Mouse (Mus musculus) kidney, postnatal 0 days (tissue): Measurements from ENCODE around the gene Fitm1. TPM values are rescaled to one million over a fixed set of nuclear protein-coding genes. Genes with fewer than 3 reads are reported as not detected.

Experiments
- ATAC-seq: fragments of 200-750 bp; cut with Nextera tagmentation; replicated peaks from 2 replicates; pipeline ENCODE4 v1.8.0; 2017; ENCODE audit warnings: low read depth, moderate number of reproducible peaks, moderate TSS enrichment, moderate library complexity; ENCODE audit not compliant: low FRiP score
- DNase-seq: peaks from one replicate; pipeline ENCODE4 v3.0.0-alpha.2; 2016; ENCODE audit warnings: low spot score
- H3K27ac ChIP-seq: fragments of 300-500 bp; sonication (generic); 2 replicates; pipeline ENCODE4 v1.5.1; 2014; ENCODE audit warnings: mild to moderate bottlenecking
- H3K27me3 ChIP-seq: fragments of 300-500 bp; sonication (generic); 2 replicates; pipeline ENCODE4 v1.6.1; 2014; ENCODE audit warnings: low read length, mixed read lengths; ENCODE audit not compliant: insufficient read depth
- H3K36me3 ChIP-seq: fragments of 300-500 bp; sonication (generic); 2 replicates; pipeline ENCODE4 v1.6.1; 2014; ENCODE audit warnings: low read length, mixed read lengths; ENCODE audit not compliant: insufficient read depth
- H3K4me1 ChIP-seq: fragments of 300-500 bp; sonication (generic); replicated peaks from 2 replicates; pipeline ENCODE4 v1.6.1; 2014; ENCODE audit warnings: antibody characterized with exemption, low read length, mixed read lengths; ENCODE audit not compliant: insufficient read depth
- H3K4me2 ChIP-seq: fragments of 300-500 bp; sonication (generic); 2 replicates; pipeline ENCODE4 v1.6.1; 2014; ENCODE audit warnings: mild to moderate bottlenecking, low read length, moderate library complexity, mixed read lengths
- H3K4me3 ChIP-seq: fragments of 300-500 bp; sonication (generic); replicated peaks from 2 replicates; pipeline ENCODE4 v1.5.1; 2014; ENCODE audit warnings: low read depth, low read length
- H3K9ac ChIP-seq: fragments of 300-500 bp; sonication (generic); 2 replicates; pipeline ENCODE4 v1.6.1; 2014; ENCODE audit warnings: low read depth, low read length
- H3K9me3 ChIP-seq: fragments of 300-500 bp; sonication (generic); replicated peaks from 2 replicates; pipeline ENCODE4 v1.6.1; 2016; ENCODE audit warnings: low read length, inconsistent platforms, mixed read lengths
- CTCF ChIP-seq: IDR thresholded peaks from 2 replicates; pipeline ENCODE4 v1.5.1; 2016; ENCODE audit warnings: antibody characterized with exemption, low read depth, mild to moderate bottlenecking, moderate library complexity
- WGBS: fragments of 180-500 bp; shearing (Covaris S2); extraction: QIAGEN DNeasy Blood & Tissue Kit; methylation state at CpG from one replicate; pipeline ENCODE4 v1.1.7; 2014; 5-methylcytosine and 5-hydroxymethylcytosine counted together
- polyA plus RNA-seq: library from polyadenylated mRNA; unstranded; fragments of >200 nt; fragmentation: Nextera tagmentation; extraction: Ambion mirVana; gene quantifications from 2 replicates; pipeline ENCODE4 v1.2.1, GENCODE M21; 2015

The Fitm1 gene
- polyA plus RNA-seq, 1 experiment from 2014 or later = 13.3 TPM

GRCm38 (mm10) chr14:55584303-55584701 is 8.9 kb downstream of the Fitm1 start:
- Histone ChIP-seq H3K27ac (no peak overlapping the region), H3K4me2 (peak overlapping the region; percentile 91), H3K27me3 (no peaks in the 10 kb centered on the region), H3K4me1 (no peaks in the 10 kb centered on the region), H3K4me3 (peak overlapping the region; percentile 47), H3K36me3 (peaks cover 18% of the 10 kb centered on the region), H3K9me3 (no peaks in the 10 kb centered on the region), H3K9ac (peak overlapping the region; percentile 61; the same call in 1 of the 2 replicates)
- TF ChIP-seq CTCF = no peak
- ATAC-seq = no peak
- 47% methylated on average over 5 of the region's 5 CpGs for WGBS
- DNase-seq = no peak

GRCm38 (mm10) chr14:55584702-55585565 is 9.5 kb downstream of the Fitm1 start, which contains the start of gene Emc9:
Emc9 (minus strand) TSS chr14:55585302.
- TF ChIP-seq CTCF = no peak
- Histone ChIP-seq H3K4me3 (peak within 1 kb of the TSS; percentile 47), H3K4me2 (peak within 1 kb of the TSS; percentile 91), H3K4me1 (no peaks in the 10 kb centered on the region), H3K27ac (no peak within 1 kb of the TSS), H3K9me3 (no peaks in the 10 kb centered on the region), H3K9ac (peak within 1 kb of the TSS; percentile 61), H3K27me3 (no peaks in the 10 kb centered on the region), H3K36me3 (peaks cover 17% of the 10 kb centered on the region)
- ATAC-seq (peak; percentile 68; the same call in 1 of the 2 replicates), DNase-seq (peak; percentile 60)
- WGBS = 6% methylated on average over 43 of the region's 43 CpGs

- H3K4me3 ChIP-seq = no peak overlapping the region
- no peak overlapping the region for H3K9ac ChIP-seq
- ATAC-seq (no peak), DNase-seq (no peak)
- no peaks in the 10 kb centered on the region for H3K27me3 ChIP-seq
- 64% methylated on average over 6 of the region's 6 CpGs for whole genome bisulfite sequencing
- H3K36me3 ChIP-seq = peaks cover 10% of the 10 kb centered on the region; the same call in 1 of the 2 replicates
- H3K4me2 ChIP-seq = peak overlapping the region; percentile 91; the same call in 1 of the 2 replicates
- TF ChIP-seq CTCF = no peak
- H3K9me3 ChIP-seq = no peaks in the 10 kb centered on the region
- H3K27ac ChIP-seq = no peak overlapping the region
- no peaks in the 10 kb centered on the region for H3K4me1 ChIP-seq
Measured at GRCm38 (mm10) chr14:55585566-55585960, 10.1 kb downstream of the Fitm1 start.

GRCm38 (mm10) chr14:55586149-55586548 is 10.7 kb downstream of the Fitm1 start:
- 90% methylated on average over 2 of the region's 2 CpGs for WGBS
- Histone ChIP-seq H3K9ac (no peak overlapping the region), H3K27ac (no peak overlapping the region), H3K4me1 (no peaks in the 10 kb centered on the region), H3K36me3 (peaks cover 7% of the 10 kb centered on the region; the same call in 1 of the 2 replicates), H3K9me3 (no peaks in the 10 kb centered on the region), H3K27me3 (no peaks in the 10 kb centered on the region), H3K4me2 (no peak overlapping the region), H3K4me3 (no peak overlapping the region)
- TF ChIP-seq CTCF = no peak
- DNase-seq (no peak), ATAC-seq (no peak)

- no peak overlapping the region for H3K27ac ChIP-seq
Measured at GRCm38 (mm10) chr14:55589271-55589670, 13.9 kb downstream of the Fitm1 start.

GRCm38 (mm10) chr14:55589771-55590448 is 14.5 kb downstream of the Fitm1 start:
- H3K36me3 ChIP-seq = peaks cover 14% of the 10 kb centered on the region
- no peaks in the 10 kb centered on the region for H3K9me3 ChIP-seq
- TF ChIP-seq CTCF = no peak
- H3K9ac ChIP-seq = peak overlapping the region; percentile 92
- ATAC-seq = no peak
- peak overlapping the region; percentile 94 for H3K4me3 ChIP-seq
- DNase-seq = no peak
- H3K27ac ChIP-seq = peak overlapping the region; percentile 99
- H3K27me3 ChIP-seq = no peaks in the 10 kb centered on the region
- WGBS = 77% methylated on average over 11 of the region's 11 CpGs
- H3K4me1 ChIP-seq = peaks cover 15% of the 10 kb centered on the region; the same call in 1 of the 2 replicates
- peak overlapping the region; percentile 96 for H3K4me2 ChIP-seq

More at GRCm38 (mm10) chr14:55589271-55589670, 13.9 kb downstream of the Fitm1 start:
- Histone ChIP-seq H3K4me2 (no peak overlapping the region), H3K4me1 (peaks cover 15% of the 10 kb centered on the region; the same call in 1 of the 2 replicates), H3K9me3 (no peaks in the 10 kb centered on the region), H3K27me3 (no peaks in the 10 kb centered on the region), H3K9ac (no peak overlapping the region), H3K4me3 (no peak overlapping the region), H3K36me3 (peaks cover 8% of the 10 kb centered on the region)
- DNase-seq (no peak), ATAC-seq (no peak)
- no peak for TF ChIP-seq CTCF
- 94% methylated on average over 5 of the region's 5 CpGs for WGBS
